Mouse (Mus musculus): ENCODE results near the gene Mfap1a. TPM values are rescaled to one million over a fixed set of nuclear protein-coding genes. Genes with fewer than 3 reads are reported as not detected.
"Not testable (repeated sequence)": the region's sequence is repeated elsewhere in the genome, so short reads cannot be mapped to it uniquely, and the experiment has no call there.

The Mfap1a gene
- 29.0 and 29.2 TPM in 2 replicates for polyA plus RNA-seq (2015; fragmentation: Nextera tagmentation; extraction: Ambion mirVana)

DNA sequence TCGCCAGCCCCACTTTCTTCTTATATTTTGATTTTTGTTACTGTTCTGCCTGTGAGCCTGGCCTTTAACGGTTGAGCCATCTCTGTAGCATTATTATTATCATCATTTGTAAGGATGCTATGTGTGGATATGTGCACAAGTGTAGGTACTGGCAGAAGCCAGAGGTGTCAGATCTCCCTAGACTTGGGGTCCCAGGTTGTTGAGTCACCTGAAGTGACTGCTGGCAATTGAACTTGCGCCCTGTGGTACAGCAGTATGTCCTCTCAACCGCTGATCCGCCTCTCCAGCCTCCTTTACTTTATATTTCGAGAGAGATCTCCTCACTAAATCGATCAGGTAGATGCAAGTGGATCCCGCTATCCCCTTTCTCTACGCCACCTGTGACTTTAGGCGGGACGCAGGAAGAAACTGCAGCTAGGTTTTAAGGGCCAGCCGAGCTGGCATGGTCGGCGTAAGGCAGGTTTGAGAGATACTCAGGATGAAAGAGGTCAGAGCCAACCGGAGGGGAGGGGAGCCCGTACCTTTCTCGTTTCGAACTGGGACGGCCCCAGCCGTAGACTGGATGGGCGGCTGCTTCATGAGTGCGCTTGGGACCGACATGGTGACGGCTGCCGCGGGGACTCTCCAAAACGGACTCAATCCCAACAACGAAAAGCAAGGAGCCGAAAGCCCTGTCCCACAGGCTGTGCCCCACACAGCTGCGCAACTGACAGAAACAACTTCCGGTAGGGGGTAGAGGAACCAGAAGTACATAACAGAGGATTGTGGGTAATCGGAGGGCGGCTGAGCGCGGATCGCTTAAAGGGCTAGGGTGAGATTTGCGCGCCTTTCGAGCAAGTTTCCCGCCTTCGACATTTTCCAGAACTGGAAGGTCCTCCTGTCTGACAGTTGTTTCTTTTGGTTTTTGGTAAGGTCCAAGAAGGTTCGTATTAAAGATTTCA, at the start of gene Mfap1a, which contains the start of gene Wdr76:
TSS of gene Mfap1a (minus strand) at position 724 of the 941 bp plus-strand sequence.
TSS of gene Wdr76 (plus strand) at position 782 of the 941 bp plus-strand sequence.
- Histone ChIP-seq H3K27ac (peak within 1 kb of the TSS; percentile 79), H3K4me3 (peak within 1 kb of the TSS; percentile 60), H3K4me1 (peaks cover 13% of the 10 kb centered on the region), H3K4me2 (peak within 1 kb of the TSS; percentile 58), H3K9ac (peak within 1 kb of the TSS; percentile 50), H3K36me3 (peaks cover 14% of the 10 kb centered on the region)
- ATAC-seq (ENCODE audit: insufficient number of reproducible peaks, low FRiP score, low TSS enrichment, low read depth): peak; percentile 85; the same call in 1 of the 2 replicates
- H3K9me3 ChIP-seq, H3K27me3 ChIP-seq: not testable (repeated sequence)
- 4% methylated on average over 42 of the region's 42 CpGs for WGBS

GRCm38 (mm10) chr2:121551271-121551670, 44.8 kb upstream of the Mfap1a start:
- no peak for ATAC-seq (ENCODE audit: insufficient number of reproducible peaks, low FRiP score, low TSS enrichment, low read depth)
- H3K9me3 ChIP-seq: no peaks in the 10 kb centered on the region
- no peak overlapping the region for H3K9ac ChIP-seq
- no peaks in the 10 kb centered on the region for H3K27me3 ChIP-seq
- no peaks in the 10 kb centered on the region; the same call in 1 of the 2 replicates for H3K36me3 ChIP-seq
- H3K4me2 ChIP-seq: no peak overlapping the region
- no peak overlapping the region for H3K4me3 ChIP-seq
- H3K4me1 ChIP-seq: no peaks in the 10 kb centered on the region
- 71% methylated on average over 8 of the region's 8 CpGs for WGBS
- no peak overlapping the region for H3K27ac ChIP-seq

DNA sequence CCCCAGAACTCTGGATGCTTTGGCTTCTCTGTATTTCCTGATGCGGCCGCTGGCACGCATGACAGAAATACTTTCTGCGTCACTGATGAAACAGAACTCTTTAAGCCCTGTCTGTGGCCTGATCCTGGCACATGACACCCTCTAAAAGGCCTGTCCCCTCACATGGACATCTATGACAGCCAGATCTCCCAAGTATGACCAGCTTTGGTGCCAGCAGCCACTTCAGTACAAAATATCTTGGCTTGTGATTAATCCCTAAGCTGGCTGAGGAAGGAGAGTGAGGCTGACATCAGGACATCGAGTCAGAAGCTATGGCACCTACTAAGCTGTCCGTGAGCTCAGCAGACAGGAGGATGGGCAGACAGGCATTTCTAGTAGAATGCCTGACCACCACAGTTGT, 43.2 kb upstream of the Mfap1a start:
- H3K4me2 ChIP-seq: no peak overlapping the region
- ATAC-seq (ENCODE audit: insufficient number of reproducible peaks, low FRiP score, low TSS enrichment, low read depth): no peak
- H3K4me3 ChIP-seq: no peak overlapping the region
- H3K9ac ChIP-seq: no peak overlapping the region
- no peak overlapping the region for H3K27ac ChIP-seq
- no peaks in the 10 kb centered on the region; the same call in 1 of the 2 replicates for H3K36me3 ChIP-seq
- WGBS: 91% methylated on average over 6 of the region's 6 CpGs
- no peaks in the 10 kb centered on the region for H3K27me3 ChIP-seq
- H3K4me1 ChIP-seq: no peaks in the 10 kb centered on the region
- H3K9me3 ChIP-seq: no peaks in the 10 kb centered on the region

GRCm38 (mm10) chr2:121544829-121545228, 38.4 kb upstream of the Mfap1a start:
- WGBS: 93% methylated on average over 3 of the region's 3 CpGs
- Histone ChIP-seq H3K27me3 (no peaks in the 10 kb centered on the region), H3K9me3 (no peaks in the 10 kb centered on the region), H3K27ac (no peak overlapping the region), H3K4me1 (no peaks in the 10 kb centered on the region), H3K4me2 (no peak overlapping the region), H3K36me3 (peaks cover 21% of the 10 kb centered on the region), H3K4me3 (no peak overlapping the region), H3K9ac (no peak overlapping the region)
- no peak for ATAC-seq (ENCODE audit: insufficient number of reproducible peaks, low FRiP score, low TSS enrichment, low read depth)

DNA sequence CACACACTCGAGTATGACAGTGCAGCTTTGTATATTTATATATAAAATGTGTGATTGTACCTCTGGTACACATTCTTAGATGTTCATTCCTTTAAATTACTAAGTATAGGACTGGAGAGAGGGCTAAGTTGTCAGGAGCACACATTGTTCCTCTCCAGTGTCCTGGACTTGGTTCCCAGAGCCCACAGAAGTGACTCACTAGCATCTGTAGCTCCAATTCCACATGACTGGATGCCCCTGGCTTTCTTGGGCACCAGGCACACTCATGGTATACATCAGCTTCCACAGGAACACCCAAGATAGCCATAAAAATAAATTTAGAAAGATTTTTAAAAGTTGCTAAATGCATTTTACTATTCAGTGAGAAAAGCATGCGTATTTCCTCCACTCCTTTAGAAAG, 18.6 kb upstream of the Mfap1a start:
- H3K9ac ChIP-seq: no peak overlapping the region
- H3K9me3 ChIP-seq: no peaks in the 10 kb centered on the region
- H3K27ac ChIP-seq: no peak overlapping the region
- H3K4me2 ChIP-seq: no peak overlapping the region
- 90% methylated on average over 2 of the region's 2 CpGs for WGBS
- no peaks in the 10 kb centered on the region for H3K27me3 ChIP-seq
- H3K4me3 ChIP-seq: no peak overlapping the region
- no peak for ATAC-seq (ENCODE audit: insufficient number of reproducible peaks, low FRiP score, low TSS enrichment, low read depth)
- H3K36me3 ChIP-seq: peaks cover 19% of the 10 kb centered on the region
- H3K4me1 ChIP-seq: no peaks in the 10 kb centered on the region

DNA sequence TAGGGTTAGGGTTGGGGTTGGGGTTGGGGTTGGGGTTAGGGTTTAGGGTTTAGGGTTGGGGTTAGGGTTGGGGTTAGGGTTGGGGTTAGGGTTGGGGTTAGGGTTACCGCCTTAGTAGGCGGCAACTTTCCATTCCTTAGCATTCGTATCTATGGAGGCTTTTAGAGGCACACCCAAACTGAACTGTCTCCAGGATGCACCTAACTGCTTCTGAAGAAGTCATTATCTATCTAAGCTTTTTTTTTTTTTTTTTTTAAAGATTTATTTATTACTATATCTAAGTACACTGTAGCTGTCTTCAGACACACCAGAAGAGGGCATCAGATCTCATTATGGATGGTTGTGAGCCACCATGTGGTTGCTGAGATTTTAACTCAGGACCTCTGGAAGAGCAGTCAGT, 16.4 kb upstream of the Mfap1a start:
- not testable (repeated sequence) for H3K9ac ChIP-seq; ATAC-seq (ENCODE audit: insufficient number of reproducible peaks, low FRiP score, low TSS enrichment, low read depth); H3K9me3 ChIP-seq; H3K4me2 ChIP-seq; H3K27ac ChIP-seq; H3K4me3 ChIP-seq; H3K4me1 ChIP-seq; H3K27me3 ChIP-seq
- peaks cover 33% of the 10 kb centered on the region for H3K36me3 ChIP-seq
- WGBS: 96% methylated on average over 3 of the region's 3 CpGs

- no peaks in the 10 kb centered on the region for H3K9me3 ChIP-seq
- ATAC-seq (ENCODE audit: insufficient number of reproducible peaks, low FRiP score, low TSS enrichment, low read depth): no peak
- H3K4me2 ChIP-seq: no peak overlapping the region
- no peak overlapping the region for H3K4me3 ChIP-seq
- H3K36me3 ChIP-seq: peaks cover 36% of the 10 kb centered on the region
- WGBS: 83% methylated on average over 2 of the region's 2 CpGs
- H3K4me1 ChIP-seq: no peaks in the 10 kb centered on the region
- no peak overlapping the region for H3K9ac ChIP-seq
- no peak overlapping the region for H3K27ac ChIP-seq
- H3K27me3 ChIP-seq: no peaks in the 10 kb centered on the region
Observed at GRCm38 (mm10) chr2:121522006-121522405, 15.5 kb upstream of the Mfap1a start.

DNA sequence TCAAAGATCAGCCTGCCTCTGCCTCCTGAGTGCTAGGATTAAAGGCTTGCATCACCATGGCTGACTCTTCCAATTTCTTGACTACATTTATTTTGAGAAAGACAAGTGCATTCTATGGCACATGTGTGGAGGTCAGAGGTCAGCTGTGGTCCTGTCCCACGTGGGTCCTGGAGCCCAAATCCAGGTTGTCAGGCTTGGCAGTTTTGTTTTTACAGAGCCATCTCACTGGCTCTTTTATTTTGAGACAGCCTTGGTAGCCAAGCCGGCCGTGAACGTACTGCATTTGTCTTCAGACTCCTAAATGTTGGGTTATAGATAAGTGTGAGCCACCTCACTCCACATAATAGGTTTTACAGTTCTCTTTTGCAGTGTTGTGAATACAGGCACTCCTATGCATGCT, 12.2 kb upstream of the Mfap1a start:
- 87% methylated on average over 4 of the region's 4 CpGs for whole genome bisulfite sequencing
- H3K9me3 ChIP-seq; H3K9ac ChIP-seq; H3K27me3 ChIP-seq; H3K4me2 ChIP-seq; H3K4me3 ChIP-seq; ATAC-seq (ENCODE audit: insufficient number of reproducible peaks, low FRiP score, low TSS enrichment, low read depth); H3K4me1 ChIP-seq; H3K27ac ChIP-seq: not testable (repeated sequence)
- H3K36me3 ChIP-seq: peaks cover 26% of the 10 kb centered on the region

- H3K9ac ChIP-seq: no peak overlapping the region
- ATAC-seq (ENCODE audit: insufficient number of reproducible peaks, low FRiP score, low TSS enrichment, low read depth): no peak
- WGBS: 91% methylated on average over 5 of the region's 5 CpGs
- H3K36me3 ChIP-seq: peaks cover 26% of the 10 kb centered on the region
- H3K9me3 ChIP-seq: no peaks in the 10 kb centered on the region
- no peak overlapping the region for H3K27ac ChIP-seq
- no peak overlapping the region for H3K4me3 ChIP-seq
- H3K4me1 ChIP-seq: no peaks in the 10 kb centered on the region
- no peak overlapping the region for H3K4me2 ChIP-seq
- H3K27me3 ChIP-seq: no peaks in the 10 kb centered on the region
Observed at GRCm38 (mm10) chr2:121518106-121518505, 11.6 kb upstream of the Mfap1a start.

DNA sequence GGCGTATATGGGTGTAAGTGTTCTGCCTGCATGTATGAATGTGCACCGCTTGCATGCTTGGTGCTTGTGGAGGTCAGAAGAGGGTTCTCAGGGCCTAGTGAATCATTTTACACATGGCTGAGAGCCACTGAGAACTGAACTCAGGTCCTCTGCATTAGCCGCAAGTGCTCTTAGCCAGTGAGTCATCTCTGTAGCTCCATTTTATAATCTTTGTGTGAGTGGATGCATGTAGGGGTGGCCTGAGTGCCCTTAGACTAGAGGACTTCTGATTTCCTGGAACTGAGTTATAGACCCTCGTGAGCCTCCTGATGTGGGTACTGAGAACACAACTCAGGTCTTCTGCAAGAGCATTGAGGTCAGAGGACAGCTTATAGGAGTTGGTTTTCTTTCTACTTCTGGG, 7.7 kb upstream of the Mfap1a start:
- ATAC-seq (ENCODE audit: insufficient number of reproducible peaks, low FRiP score, low TSS enrichment, low read depth): no peak
- Histone ChIP-seq H3K4me1 (peaks cover 6% of the 10 kb centered on the region), H3K4me2 (no peak overlapping the region), H3K9me3 (no peaks in the 10 kb centered on the region), H3K27ac (no peak overlapping the region), H3K4me3 (no peak overlapping the region), H3K36me3 (peaks cover 36% of the 10 kb centered on the region), H3K9ac (no peak overlapping the region), H3K27me3 (no peaks in the 10 kb centered on the region)
- WGBS: 96% methylated on average over 4 of the region's 4 CpGs

- H3K36me3 ChIP-seq: peaks cover 32% of the 10 kb centered on the region
- 94% methylated on average over 5 of the region's 5 CpGs for WGBS
- ATAC-seq (ENCODE audit: insufficient number of reproducible peaks, low FRiP score, low TSS enrichment, low read depth); H3K9ac ChIP-seq; H3K4me3 ChIP-seq; H3K4me2 ChIP-seq; H3K27me3 ChIP-seq; H3K4me1 ChIP-seq; H3K27ac ChIP-seq; H3K9me3 ChIP-seq: not testable (repeated sequence)
Observed at GRCm38 (mm10) chr2:121512991-121513765, 6.7 kb upstream of the Mfap1a start.

- ATAC-seq (ENCODE audit: insufficient number of reproducible peaks, low FRiP score, low TSS enrichment, low read depth): no peak
- Histone ChIP-seq H3K4me2 (no peak overlapping the region), H3K4me1 (peaks cover 13% of the 10 kb centered on the region), H3K4me3 (no peak overlapping the region), H3K36me3 (peaks cover 25% of the 10 kb centered on the region), H3K9me3 (no peaks in the 10 kb centered on the region), H3K27me3 (no peaks in the 10 kb centered on the region), H3K27ac (no peak overlapping the region), H3K9ac (no peak overlapping the region)
- 88% methylated on average over 8 of the region's 8 CpGs for WGBS
Observed at GRCm38 (mm10) chr2:121511401-121511800, 4.9 kb upstream of the Mfap1a start.

Measured in limb, embryonic 15.5 days (tissue).